Mouse (Mus musculus) embryo, embryonic 11 days (tissue): ENCODE results near the gene Cfap69.
A peak's percentile ranks its signal among the peaks of the same experiment; 100 is the strongest.

Experiments
- DNase-seq: peaks from one replicate; pipeline ENCODE4 v3.0.0-alpha.2; 2015

Gene Cfap69

DNA sequence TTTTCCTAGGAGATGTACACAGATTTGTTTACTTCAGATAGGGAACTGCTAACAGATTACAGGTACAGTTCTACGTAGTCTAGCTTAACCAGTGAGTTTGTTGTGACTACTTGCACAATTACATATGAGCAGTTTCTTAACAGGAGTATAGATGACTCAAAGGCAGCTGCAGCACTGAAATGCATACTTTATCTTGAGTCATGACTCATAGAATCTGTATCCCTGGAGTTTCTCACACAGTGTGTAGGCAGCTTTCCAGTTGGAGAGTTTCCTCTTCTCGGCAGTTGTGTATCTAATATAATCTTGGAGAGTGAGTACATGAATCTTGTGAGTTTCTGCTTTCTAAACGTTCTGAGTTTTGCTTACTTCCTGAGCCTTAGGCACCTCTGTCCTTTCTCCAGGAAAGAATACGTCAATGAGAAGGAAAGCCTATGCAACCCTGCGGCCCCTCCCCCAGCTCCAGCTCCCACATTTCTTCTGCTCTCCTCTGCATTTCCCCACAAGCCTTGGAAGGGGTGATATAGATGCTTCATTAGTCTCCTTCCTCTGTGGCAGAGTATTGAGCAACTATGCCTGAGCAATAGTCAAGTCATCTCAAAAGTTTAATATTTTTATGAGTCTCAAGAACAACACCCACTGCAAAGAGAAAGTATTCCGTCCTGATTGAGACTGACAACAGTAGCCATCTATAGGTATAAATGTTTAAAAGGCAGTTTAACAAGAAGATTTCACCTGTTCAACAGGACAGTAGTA is 15.0 kb downstream of the Cfap69 start:
- DNase-seq = no peak

DNA sequence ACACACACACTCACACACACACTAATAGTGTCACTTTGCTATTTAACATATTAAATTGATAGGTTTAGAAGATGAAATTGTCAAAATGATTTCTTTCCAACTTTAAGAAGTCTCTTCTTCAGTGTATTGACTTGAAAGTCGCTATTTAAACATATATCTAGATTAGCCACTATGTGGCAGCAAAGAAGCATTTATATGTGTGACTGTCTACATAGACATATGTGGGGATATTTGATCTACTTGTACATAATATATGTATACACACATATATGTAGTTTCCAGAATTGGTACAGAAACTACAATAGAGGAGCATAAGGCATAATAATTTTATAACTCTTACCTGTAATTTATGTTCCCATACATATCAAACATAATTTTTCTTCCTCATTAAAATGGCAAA is 17.9 kb downstream of the Cfap69 start:
- DNase-seq = peak; percentile 30

DNA sequence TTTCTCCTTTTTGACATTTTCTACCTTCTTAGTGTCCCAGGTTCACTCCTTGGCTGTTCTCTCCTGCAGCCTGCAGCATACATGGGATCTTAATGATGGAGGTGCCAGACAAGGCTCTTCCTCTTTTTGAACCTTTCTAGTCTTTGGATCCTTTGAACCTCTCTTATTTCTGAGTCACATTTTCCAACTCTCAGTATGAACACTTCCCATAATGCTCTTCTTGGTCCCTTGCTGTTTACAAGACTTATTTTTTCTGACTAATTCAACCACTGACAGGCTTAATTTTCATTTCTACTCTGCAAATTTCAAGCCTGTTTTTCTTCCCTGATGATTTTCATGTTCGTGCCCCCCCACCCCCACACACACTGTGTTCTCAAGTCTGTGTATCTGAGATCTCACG is 25.5 kb downstream of the Cfap69 start:
- DNase-seq = no peak

DNA sequence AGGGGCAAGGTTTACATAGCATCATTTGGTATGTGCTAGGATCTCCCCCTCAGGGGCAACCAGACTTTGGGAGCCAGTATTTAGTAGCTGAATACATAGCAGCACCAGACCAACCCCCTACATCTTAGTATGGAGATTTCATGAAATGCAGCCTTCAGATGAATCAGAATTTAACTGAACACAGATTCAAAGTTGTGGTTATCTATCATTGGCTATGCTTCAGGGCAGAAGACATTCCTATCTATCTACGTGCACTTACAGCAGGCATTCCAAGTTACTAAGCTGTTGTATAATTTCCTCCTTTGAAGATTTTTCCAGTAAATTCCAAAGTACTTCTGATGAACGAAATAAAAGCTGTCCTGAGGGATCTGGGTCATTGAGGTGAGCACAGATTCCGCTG is 38.5 kb downstream of the Cfap69 start:
- no peak for DNase-seq

DNA sequence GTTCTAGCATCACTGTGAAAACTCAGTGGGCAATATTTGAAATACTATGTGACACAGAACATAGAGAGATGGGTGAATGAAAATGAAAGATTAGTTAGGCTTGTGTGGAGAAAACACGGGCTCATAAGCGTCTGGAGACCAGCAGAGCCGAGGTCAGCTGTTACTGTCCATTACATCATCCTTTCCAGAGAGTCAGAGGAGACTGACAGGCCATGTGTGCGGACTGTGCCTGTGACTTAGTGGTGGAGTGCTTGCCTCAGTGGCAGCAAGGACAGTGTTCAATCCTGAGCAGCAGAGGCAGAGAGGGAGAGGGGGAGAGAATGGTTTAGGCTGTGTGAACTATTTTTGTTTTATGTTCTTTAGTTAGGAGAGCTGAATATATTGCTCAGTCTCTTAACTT is 45.7 kb downstream of the Cfap69 start:
- no peak for DNase-seq

DNA sequence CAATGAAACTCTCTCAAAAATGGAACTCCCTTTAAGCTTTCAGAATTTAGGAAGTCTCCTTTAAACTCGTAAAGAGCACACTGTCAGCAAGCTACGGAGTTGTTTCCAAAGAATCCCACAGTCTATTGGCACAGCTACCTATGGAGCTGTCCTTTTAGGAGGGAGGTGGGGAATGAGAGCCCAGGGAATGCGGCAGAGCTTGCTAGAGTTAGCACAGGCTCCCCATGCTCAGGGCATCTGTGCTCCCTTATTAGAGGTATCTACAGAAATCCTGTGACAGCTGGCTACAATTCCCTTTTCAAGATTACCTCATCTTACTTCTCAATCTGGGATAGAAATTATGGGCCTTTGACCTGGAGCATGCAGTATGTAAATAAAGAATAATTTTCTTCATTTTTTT is 53.5 kb downstream of the Cfap69 start:
- DNase-seq = no peak

DNA sequence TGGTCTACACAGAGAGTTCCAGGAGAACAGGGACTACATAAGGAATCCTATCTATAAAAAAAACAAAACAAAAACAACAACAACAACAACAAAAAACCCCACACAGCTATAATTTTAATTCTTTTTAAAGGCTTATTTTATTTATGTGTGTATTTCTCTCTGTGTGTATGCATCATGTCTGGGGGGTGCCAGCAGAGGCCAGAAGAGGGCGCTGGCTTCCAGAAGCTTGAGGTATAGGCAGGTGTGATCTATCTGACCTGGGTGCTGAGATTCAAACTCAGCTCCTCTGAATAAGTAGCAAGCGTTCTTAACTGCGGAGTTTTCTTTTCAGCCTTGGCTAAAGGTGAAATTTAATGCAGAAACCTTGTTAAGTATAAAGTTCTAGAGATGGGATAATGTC is 76.4 kb downstream of the Cfap69 start:
- DNase-seq = no peak

DNA sequence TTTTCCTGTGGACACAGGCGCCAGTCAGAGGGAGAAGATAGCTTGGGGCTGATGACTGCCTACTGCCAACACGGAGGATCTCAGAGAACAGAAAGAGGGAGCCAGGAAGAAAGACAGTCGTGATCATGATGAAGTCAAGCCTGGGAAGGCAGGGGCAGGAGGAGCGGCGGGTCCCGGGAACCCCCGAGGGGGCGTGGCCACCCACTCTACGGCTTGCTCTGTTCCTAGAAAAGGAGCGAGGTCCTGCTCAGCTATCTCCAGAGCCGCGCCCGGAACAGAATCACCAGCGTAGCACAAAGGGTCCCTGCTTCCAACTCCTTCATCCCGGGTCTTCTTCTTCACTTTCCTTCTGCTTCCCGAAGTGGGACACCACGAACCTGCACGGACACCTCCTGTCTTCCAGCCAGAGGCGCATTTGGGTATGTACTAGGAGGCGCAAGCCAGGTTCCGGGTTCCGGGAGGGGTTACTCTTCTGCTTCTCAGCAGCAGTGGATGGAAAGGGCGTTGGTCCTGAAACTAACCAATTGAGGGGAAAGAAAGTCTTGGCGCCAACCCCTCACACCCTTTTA is 90.2 kb downstream of the Cfap69 start, which contains the start of gene Gm8773:
Gm8773 (plus strand) TSS at position 51 of the 569 bp plus-strand sequence.
- DNase-seq = peak; percentile 68

DNA sequence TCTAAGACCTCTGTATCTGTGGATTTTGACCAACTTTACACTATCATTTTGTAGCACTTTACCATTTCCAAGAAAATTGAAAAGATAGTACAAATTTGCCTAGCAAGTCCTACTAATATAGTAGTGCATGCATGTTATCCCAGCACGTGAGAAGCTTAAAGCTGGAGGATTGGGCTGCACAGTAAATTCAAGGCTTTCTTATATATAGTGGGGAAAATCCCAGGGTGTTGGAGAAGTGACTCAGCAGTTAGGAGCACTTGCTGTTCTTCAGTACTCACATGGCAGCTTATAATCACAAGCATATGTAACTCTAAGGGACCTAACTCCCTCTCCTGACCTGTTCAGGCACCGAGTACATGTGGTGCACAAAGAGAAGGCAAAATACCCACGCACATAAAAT is 101.6 kb downstream of the Cfap69 start:
- DNase-seq = no peak

DNA sequence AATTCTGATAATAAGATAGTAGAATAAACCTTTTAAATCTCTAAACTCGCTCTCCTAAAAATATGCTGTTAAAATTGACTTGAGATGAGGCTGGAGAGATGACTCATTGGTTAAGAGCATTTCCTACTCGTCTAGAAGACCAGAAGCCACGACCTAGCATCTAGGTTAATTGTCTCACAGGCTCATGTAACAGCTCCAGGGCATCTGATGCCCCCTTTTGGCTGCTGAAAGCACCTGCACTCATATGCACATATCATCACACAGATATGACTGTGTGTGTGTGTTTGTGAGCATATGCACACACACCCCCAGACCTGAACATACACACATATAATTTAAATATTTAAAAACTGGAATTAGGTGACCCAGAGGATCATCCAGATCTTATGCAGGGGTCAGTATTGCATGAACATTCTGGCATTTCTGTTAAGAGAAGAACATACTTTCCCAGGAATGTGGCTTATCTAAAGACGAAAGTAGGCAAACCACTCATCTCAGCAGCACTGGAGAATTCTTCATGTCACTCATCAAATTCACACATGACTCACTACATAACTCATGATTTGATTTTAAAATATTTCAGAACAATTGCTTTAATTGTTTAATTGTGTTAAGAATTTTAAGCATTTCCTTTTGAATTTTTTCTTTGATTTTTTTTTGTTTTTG is 102.9 kb downstream of the Cfap69 start:
- no peak for DNase-seq

DNA sequence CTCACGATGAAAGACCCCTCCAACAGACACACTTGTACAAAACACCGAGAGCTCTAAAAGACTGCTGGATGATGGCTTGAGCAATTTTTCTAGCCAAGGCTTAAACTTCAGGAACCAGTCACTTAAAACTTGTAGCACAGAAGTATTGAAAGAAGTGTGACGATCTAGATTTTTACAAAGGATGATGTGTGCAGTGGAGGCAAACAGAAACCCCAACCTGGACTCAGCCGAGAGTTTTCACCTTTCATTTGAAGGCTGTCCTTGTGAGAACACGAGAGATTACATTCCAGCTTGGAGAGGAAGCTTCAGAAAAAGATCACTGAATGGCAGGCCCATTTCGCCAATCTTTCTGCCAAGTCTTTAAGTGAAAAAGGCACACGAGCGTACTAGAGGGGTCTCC is 104.2 kb downstream of the Cfap69 start:
- DNase-seq = no peak

DNA sequence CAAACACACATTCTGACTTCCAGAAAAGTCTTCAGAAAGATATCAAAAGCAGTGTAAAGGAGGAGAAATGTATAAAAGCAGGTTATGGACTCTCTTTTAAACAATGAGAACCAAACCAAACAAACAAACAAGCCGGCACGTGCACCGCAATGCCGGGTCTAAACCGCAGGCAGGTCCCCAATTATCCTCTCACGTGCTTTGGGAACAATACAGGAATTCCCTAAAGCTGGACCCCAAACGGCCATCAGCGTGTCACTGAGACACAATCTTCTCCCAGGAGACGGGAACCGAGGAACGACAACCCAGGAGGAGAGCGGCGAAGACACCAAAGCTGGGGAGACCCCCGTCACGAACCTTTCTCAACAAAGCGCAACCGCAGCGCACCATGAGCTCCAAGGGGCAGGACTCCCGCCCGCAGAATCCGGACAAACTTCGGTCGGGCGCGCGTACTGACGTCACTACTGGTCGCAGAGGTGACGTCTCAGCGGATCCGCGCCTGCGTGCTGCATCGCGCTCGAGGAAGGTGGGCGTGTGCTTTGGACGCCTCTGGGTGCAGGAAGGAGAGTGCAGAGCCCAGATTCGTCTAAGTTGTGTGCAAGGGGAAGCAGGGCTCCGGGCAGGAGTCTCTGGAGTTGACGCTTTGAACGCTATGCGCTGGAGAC is 104.8 kb downstream of the Cfap69 start, which contains the start of gene Gtpbp10:
Gtpbp10 (minus strand) TSS at position 460 of the 662 bp plus-strand sequence.
- DNase-seq = peak; percentile 95

DNA sequence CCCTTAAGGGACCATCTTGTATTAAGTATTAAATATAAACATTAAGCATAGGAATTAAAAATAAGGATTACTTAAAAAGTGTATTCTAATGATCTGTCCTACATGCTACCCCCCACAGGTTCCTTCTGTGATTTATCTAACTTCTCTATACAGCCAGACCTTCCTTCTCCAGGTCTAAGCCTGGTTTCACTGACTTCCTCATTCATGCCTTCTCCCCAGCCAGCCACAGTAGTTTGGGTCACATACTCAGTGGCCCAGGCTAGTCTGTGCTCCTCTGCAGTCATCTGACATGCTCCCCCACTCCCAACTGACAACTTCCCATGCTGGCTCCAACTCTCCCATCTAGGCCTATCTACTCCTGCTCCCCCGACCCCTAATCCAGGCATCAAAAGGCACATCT is 112.9 kb downstream of the Cfap69 start:
- DNase-seq = no peak

DNA sequence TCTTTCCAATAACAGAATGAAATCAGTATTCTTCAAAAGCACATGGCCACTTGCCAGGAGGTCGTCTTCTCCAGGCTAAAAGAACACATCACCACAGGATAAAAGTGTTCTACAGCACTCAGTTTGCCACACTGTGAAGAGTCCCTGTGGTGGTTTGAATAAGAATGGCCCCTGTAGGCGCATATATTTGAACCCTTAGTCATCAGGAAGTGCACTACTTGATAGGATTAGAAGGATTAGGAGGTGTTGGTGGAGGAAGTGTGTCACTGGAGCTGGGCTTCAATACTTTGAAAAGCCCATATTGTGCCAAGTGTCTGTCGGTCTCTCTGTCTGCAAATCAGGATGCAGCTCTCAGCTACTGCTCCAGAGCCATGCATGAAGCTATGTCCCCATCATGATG is 123.7 kb downstream of the Cfap69 start:
- DNase-seq = no peak

DNA sequence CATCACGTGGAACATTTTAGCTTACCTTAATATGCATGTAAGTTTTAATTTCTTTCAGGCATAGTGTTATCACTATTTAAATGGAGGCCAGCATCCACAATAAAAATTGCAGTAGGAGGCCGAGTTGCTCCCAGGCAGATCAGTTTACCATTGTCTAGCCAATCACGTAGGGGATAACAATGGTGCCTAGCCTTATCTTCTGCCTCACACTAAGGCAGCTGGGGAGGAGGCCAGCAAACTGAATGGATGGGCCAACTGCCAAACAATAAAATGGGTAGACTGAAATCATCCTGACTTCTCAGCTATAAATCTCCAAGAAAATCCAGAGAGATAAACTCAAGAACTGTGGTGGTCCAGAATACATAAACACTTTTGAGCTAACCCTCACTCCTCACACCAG is 124.3 kb downstream of the Cfap69 start:
- DNase-seq = no peak

DNA sequence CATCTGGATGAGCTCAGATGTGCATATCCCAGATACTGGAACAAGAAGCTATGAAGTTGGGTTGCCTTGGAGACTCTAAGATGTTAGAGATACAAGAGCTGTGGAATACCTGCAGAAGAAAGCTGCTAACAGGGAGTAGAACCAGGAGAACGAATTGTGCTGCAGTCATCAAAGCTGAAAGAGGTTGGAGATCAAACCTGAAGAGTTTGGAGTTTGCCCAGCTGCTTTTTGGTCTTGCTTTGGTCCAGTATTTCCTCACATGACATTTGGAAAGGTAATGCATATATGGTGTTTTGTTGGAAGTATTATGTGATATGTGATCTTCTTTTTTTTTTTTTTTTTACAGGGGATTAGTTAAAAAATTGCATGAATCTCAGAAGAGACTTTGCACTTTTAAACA is 127.9 kb downstream of the Cfap69 start:
- no peak for DNase-seq

DNA sequence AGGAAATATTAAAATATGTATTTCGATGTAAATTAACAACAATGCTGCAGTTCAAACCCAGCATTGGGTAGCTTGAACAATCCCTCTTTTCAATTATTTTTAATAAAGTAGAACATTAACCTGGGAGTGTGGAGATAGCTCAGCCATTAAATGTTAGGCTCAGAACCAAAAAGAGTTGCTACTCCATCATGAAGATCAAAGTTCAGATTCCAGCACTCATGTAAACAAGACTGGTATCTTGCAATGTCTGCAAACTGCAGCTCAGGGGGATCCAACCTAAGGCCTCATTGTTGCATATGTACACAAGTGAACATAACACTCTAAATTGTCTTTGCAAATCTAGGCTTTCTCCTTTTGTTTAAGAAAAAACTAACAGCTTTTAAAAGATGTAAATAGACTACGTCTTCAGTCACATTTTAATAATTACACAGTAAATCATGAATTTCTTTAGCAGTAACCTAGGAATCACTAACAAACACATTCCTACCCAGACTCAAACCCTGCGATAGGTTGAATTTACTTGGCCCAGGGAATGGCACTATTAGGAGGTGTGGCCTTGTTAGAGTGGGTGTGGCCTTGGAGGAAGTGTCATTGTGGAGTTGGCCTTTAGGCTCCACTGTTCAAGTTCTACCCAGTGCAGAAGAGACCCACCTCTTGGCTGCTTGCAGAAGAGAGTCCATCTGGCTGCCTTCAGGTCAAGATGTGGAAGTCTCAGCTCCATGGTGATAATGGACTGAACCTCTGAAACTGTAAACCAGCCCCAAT is 130.2 kb downstream of the Cfap69 start:
- DNase-seq = no peak
